Mouse (Mus musculus): ENCODE measurements at regions not wholly inside any gene's neighbourhood (a gene's known extent, or its start where the extent isn't known, plus 50 kb on each side); places are given as distances from the start of the nearest gene placed in this dataset.

- TF ChIP-seq POLR2A (IDR thresholded peaks at IDR 0.05; ENCODE audit: borderline replicate concordance, insufficient read depth, low read length) (no peak), CTCF (IDR thresholded peaks at IDR 0.05; ENCODE audit: borderline replicate concordance, insufficient read depth, low read depth, low read length) (no peak)
Measured at GRCm38 (mm10) chr1:105067902-105068301, 288.6 kb downstream of the Rnf152 start.

All from cerebellum, adult 2 months (tissue).